Mouse (Mus musculus) olfactory bulb, adult 2 months (tissue): ENCODE data around the gene Sorcs1.

ENCODE experiments used
- CTCF ChIP-seq: fragments of 200-500 bp; IDR thresholded peaks from 2 replicates; pipeline ENCODE4 v1.5.1; 2012; ENCODE audit warnings: low read depth, mild to moderate bottlenecking, low read length, moderate library complexity; ENCODE audit not compliant: insufficient read depth
- POLR2A ChIP-seq: fragments of 200-500 bp; IDR thresholded peaks from 2 replicates; pipeline ENCODE4 v1.6.1; 2012; ENCODE audit warnings: mild to moderate bottlenecking, low read depth, low read length, moderate library complexity; ENCODE audit not compliant: insufficient read depth

DNA sequence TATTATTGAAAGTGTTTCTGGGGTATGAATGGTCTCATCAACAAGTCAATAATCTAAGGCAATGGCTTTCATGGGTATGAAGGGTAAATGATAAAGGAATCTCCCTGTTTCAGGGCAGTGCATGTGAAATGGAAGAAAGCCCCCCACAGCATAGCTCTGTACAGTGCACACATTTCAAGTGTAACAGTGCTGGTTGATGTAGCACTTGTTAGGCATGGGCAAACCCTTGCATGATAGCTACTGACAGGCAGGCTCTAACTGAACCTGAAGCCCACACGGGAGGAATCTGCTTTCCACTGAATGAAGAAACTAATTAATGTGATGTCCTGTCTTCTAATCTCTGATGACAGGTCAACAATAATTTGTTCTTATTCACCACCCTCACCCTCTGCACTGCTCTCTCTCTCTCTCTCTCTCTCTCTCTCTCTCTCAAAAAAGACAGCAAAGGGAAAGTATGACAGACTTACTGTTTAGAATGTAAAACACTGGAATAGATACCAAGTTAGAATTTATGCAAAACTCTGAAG lies 108.7 kb downstream of the Sorcs1 start:
- no peak for TF ChIP-seq POLR2A
- no peak for TF ChIP-seq CTCF
